Mouse (Mus musculus) MEL (cell line): ENCODE results near the gene Dsn1.

Experiments
- CHD1 ChIP-seq: IDR thresholded peaks from 2 replicates; pipeline ENCODE4 v1.6.1; 2012; ENCODE audit warnings: low read depth, mild to moderate bottlenecking, inconsistent platforms, low read length, improper control_type of control experiment
- CHD2 ChIP-seq: IDR thresholded peaks from 2 replicates; pipeline ENCODE4 v1.6.1; 2011; ENCODE audit warnings: low read length, improper control_type of control experiment
- CTCF ChIP-seq, 3 experiments: IDR thresholded peaks in 2 of 3; conservative IDR thresholded peaks in 1 of 3; 2 replicates each; pipeline ENCODE4 v1.5.1; 2011 to 2012; ENCODE audit warnings: low read length in 3 of 3, low read depth in 2 of 3, mild to moderate bottlenecking in 2 of 3, improper control_type of control experiment in 1 of 3, inconsistent platforms in 1 of 3, mixed read lengths in 1 of 3, moderate library complexity in 1 of 3; ENCODE audit not compliant: control insufficient read depth in 1 of 3, insufficient read depth in 1 of 3, poor library complexity in 1 of 3, severe bottlenecking in 1 of 3
- E2F4 ChIP-seq: IDR thresholded peaks from 2 replicates; pipeline ENCODE4 v1.6.1; 2011; ENCODE audit warnings: low read depth, low read length, improper control_type of control experiment, borderline replicate concordance
- ELF1 ChIP-seq: IDR thresholded peaks from 2 replicates; pipeline ENCODE4 v1.6.1; 2014; ENCODE audit warnings: low read depth, mild to moderate bottlenecking, inconsistent platforms, low read length, improper control_type of control experiment, moderate library complexity
- EP300 ChIP-seq, 2 experiments: IDR thresholded peaks; 2 replicates each; pipeline ENCODE4 v1.6.1; 2011; ENCODE audit warnings: improper control_type of control experiment in 2 of 2, low read length in 2 of 2, low read depth in 1 of 2, mild to moderate bottlenecking in 1 of 2
- GABPA ChIP-seq: IDR thresholded peaks from 2 replicates; pipeline ENCODE4 v1.6.1; 2012; ENCODE audit warnings: low read depth, mild to moderate bottlenecking, inconsistent platforms, low read length, improper control_type of control experiment, moderate library complexity
- TAL1 ChIP-seq: IDR thresholded peaks from 2 replicates; pipeline ENCODE4 v1.6.1; 2012; ENCODE audit warnings: mild to moderate bottlenecking, inconsistent platforms, low read length, moderate library complexity, mixed read lengths
- TCF12 ChIP-seq: IDR thresholded peaks from 2 replicates; pipeline ENCODE4 v1.6.1; 2014; ENCODE audit warnings: low read depth, mild to moderate bottlenecking, inconsistent platforms, low read length, improper control_type of control experiment, moderate library complexity
- USF2 ChIP-seq, 2 experiments: IDR thresholded peaks; 2 replicates each; pipeline ENCODE4 v1.6.1; 2011 to 2012; ENCODE audit warnings: improper control_type of control experiment in 2 of 2, low read length in 2 of 2, borderline replicate concordance in 1 of 2, inconsistent platforms in 1 of 2, low read depth in 1 of 2, mild to moderate bottlenecking in 1 of 2; ENCODE audit not compliant: insufficient read depth in 1 of 2

GRCm38 (mm10) chr2:157048395-157049181 is 41.6 kb upstream of the Dsn1 start:
- TF ChIP-seq E2F4: no peak
- TF ChIP-seq GABPA: no peak
- no peak for TF ChIP-seq CHD2
- no peak for TF ChIP-seq CTCF (IDR thresholded peaks at IDR 0.05 in 2 of 3, conservative IDR thresholded peaks at IDR 0.05 in 1 of 3; ENCODE audit: control insufficient read depth in 1 of 3, insufficient read depth in 1 of 3, low read depth in 2 of 3, low read length in 3 of 3, poor library complexity in 1 of 3, severe bottlenecking in 1 of 3)
- no peak for TF ChIP-seq USF2 (IDR thresholded peaks at IDR 0.05; ENCODE audit: borderline replicate concordance in 1 of 2, insufficient read depth in 1 of 2, low read depth in 1 of 2, low read length in 2 of 2)
- TF ChIP-seq ELF1: no peak
- TF ChIP-seq EP300 (IDR thresholded peaks at IDR 0.05; ENCODE audit: low read depth in 1 of 2, low read length in 2 of 2): no peak
- TF ChIP-seq TCF12: no peak
- TF ChIP-seq CHD1: no peak
- no peak for TF ChIP-seq TAL1
